14 mouse cellular contexts compared by ENCODE assay signal in the genomic region with DNA sequence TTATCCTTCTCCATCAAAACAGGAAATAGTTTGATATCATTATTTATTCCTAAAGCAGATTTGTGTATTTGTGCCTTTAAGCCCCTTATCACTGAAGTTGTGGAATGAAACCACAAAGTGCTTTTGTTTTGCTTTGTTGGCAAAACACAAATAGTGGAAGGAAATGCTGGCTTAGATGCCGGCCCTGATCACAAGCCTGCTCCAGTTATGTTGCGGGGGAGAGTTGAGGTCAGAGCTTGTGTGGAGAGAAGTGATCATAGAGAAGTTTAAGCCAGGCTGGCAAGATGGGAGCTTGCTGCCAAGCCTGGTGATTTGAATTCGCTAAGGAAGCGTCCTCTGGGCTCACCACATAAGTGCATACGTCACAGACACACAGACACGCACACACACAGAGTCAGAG.
DNase-seq lines count a peak whose midpoint lies in the region; ATAC-seq and TF ChIP-seq lines count a peak whose summit lies in the region.
"Had no signal": no experiment of that assay in that cellular context is flagged by ENCODE, and none has a peak within 500 bp of the region (broad histone marks: within the 10 kb centered on the region; RNA-seq: fewer than 3 reads in every experiment).

No protein-coding gene starts in this region.

- no peaks in the 10 kb centered on the region for H3K36me3 ChIP-seq in intestine, embryonic 14.5 days (ENCODE audit: control insufficient read depth, insufficient read depth, low read length)
- no peaks in the 10 kb centered on the region for H3K36me3 ChIP-seq in intestine, postnatal 0 days (ENCODE audit: control insufficient read depth, insufficient read depth)
- H3K36me3 ChIP-seq: forebrain, embryonic 10.5 days; hindbrain, embryonic 15.5 days; liver, embryonic 13.5 days had no signal

- H3K4me1 ChIP-seq in intestine, embryonic 14.5 days (replicated peaks; ENCODE audit: control insufficient read depth, insufficient read depth, low read length): no peaks in the 10 kb centered on the region
- H3K4me1 ChIP-seq in intestine, postnatal 0 days (replicated peaks; ENCODE audit: control insufficient read depth, insufficient read depth, low read length): no peaks in the 10 kb centered on the region
- no peaks in the 10 kb centered on the region for H3K4me1 ChIP-seq in lung, adult 2 months (ENCODE audit: control insufficient read depth, insufficient read depth, low read length)
- H3K4me1 ChIP-seq: hindbrain, embryonic 15.5 days had no signal

- DNase-seq in intestine, embryonic 14.5 days (ENCODE audit: low spot score): peak; percentile 39
- DNase-seq in 3T3-L1 (ENCODE audit: low read depth, low spot score): peak; percentile 9
- DNase-seq in Muller cell, postnatal 12 days (ENCODE audit: inconsistent ontology term): peak; percentile 44
- DNase-seq in lung, adult 2 months: no peak
- no peak for DNase-seq in cerebellum, adult 9-11 months
- no peak for DNase-seq in cerebellum, postnatal 36 days
- DNase-seq: adrenal gland, postnatal 36 days; cerebellum, adult 18-20 months; liver, embryonic 13.5 days; thymus, postnatal 36 days had no signal

- no peaks in the 10 kb centered on the region for H3K27me3 ChIP-seq in intestine, embryonic 14.5 days (replicated peaks; ENCODE audit: control insufficient read depth, insufficient read depth, low read length)
- no peaks in the 10 kb centered on the region for H3K27me3 ChIP-seq in intestine, postnatal 0 days (replicated peaks; ENCODE audit: control insufficient read depth, insufficient read depth, low read length)
- H3K27me3 ChIP-seq: hindbrain, embryonic 15.5 days; liver, embryonic 13.5 days had no signal

- no peak overlapping the region for H3K4me3 ChIP-seq in intestine, embryonic 14.5 days (ENCODE audit: low read depth, low read length)
- H3K4me3 ChIP-seq in intestine, postnatal 0 days (ENCODE audit: low read depth, low read length): no peak overlapping the region
- H3K4me3 ChIP-seq in lung, adult 2 months (replicated peaks; ENCODE audit: extremely low read depth, low read depth, low read length): no peak overlapping the region
- H3K4me3 ChIP-seq: forebrain, embryonic 10.5 days; hindbrain, embryonic 15.5 days; layer of hippocampus, adult 2 months; liver, embryonic 13.5 days had no signal

- no peak overlapping the region for H3K4me2 ChIP-seq in intestine, embryonic 14.5 days (ENCODE audit: low read length)
- no peak overlapping the region for H3K4me2 ChIP-seq in intestine, postnatal 0 days (replicated peaks; ENCODE audit: low read depth)
- H3K4me2 ChIP-seq: hindbrain, embryonic 15.5 days; liver, embryonic 13.5 days had no signal

- WGBS in intestine, embryonic 14.5 days: 77% methylated on average over 6 of the region's 6 CpGs
- 79% methylated on average over 6 of the region's 6 CpGs for WGBS in intestine, postnatal 0 days
- 28% methylated on average over 6 of the region's 6 CpGs for WGBS in lung, adult 2 months

- peak; percentile 21; the same call in 1 of the 2 replicates for TF ChIP-seq POLR2A in lung, adult 2 months (IDR thresholded peaks at IDR 0.05; ENCODE audit: borderline replicate concordance, extremely low read depth, low read depth, low read length)

- no peak for ATAC-seq in intestine, embryonic 14.5 days (replicated peaks; ENCODE audit: low FRiP score, low TSS enrichment, low read depth)
- no peak for ATAC-seq in intestine, postnatal 0 days

- H3K9ac ChIP-seq in intestine, embryonic 14.5 days (ENCODE audit: low read length): no peak overlapping the region
- H3K9ac ChIP-seq in intestine, postnatal 0 days (ENCODE audit: low read depth, low read length): no peak overlapping the region
- H3K9ac ChIP-seq: hindbrain, embryonic 15.5 days; liver, embryonic 13.5 days had no signal

- H3K9me3 ChIP-seq in intestine, embryonic 14.5 days (ENCODE audit: control insufficient read depth, low read length): no peaks in the 10 kb centered on the region
- no peaks in the 10 kb centered on the region for H3K9me3 ChIP-seq in intestine, postnatal 0 days (ENCODE audit: control insufficient read depth)
- H3K9me3 ChIP-seq: forebrain, embryonic 10.5 days; hindbrain, embryonic 15.5 days; liver, embryonic 13.5 days had no signal

- TF ChIP-seq CTCF in intestine, postnatal 0 days (IDR thresholded peaks at IDR 0.05; ENCODE audit: low read depth): no peak
- no peak for TF ChIP-seq CTCF in lung, adult 2 months (IDR thresholded peaks at IDR 0.05; ENCODE audit: insufficient read depth, low read length)

- H3K27ac ChIP-seq in intestine, embryonic 14.5 days (ENCODE audit: low read depth): no peak overlapping the region
- no peak overlapping the region for H3K27ac ChIP-seq in intestine, postnatal 0 days (ENCODE audit: low read depth, low read length)
- H3K27ac ChIP-seq: forebrain, embryonic 10.5 days; hindbrain, embryonic 15.5 days; layer of hippocampus, adult 2 months; liver, embryonic 13.5 days had no signal

Comparison
In these comparisons a context has a peak if more than half of its experiments do, and no peak if none do; other contexts are left out.
1. DNase-seq: peak in intestine, embryonic 14.5 days (single experiment), 3T3-L1 (single experiment) and Muller cell, postnatal 12 days (single experiment); none in lung, adult 2 months (single experiment), cerebellum, adult 9-11 months (single experiment) and cerebellum, postnatal 36 days (0 of 2).